Mouse (Mus musculus) ES-E14 (cell line): ENCODE measurements at regions not wholly inside any gene's neighbourhood (a gene's known extent, or its start where the extent isn't known, plus 50 kb on each side); places are given as distances from the start of the nearest gene placed in this dataset.

ENCODE experiments used
- DNase-seq: peaks from one replicate; pipeline ENCODE4 v3.0.0-alpha.2; 2013; ENCODE audit warnings: low read depth, low spot score
- H3K27ac ChIP-seq: 2 replicates; pipeline ENCODE4 v1.5.1; 2012; ENCODE audit warnings: low read depth, mild to moderate bottlenecking, low read length, moderate library complexity, mixed read lengths; ENCODE audit not compliant: poor library complexity, insufficient read depth, severe bottlenecking
- H3K36me3 ChIP-seq: 2 replicates; pipeline ENCODE4 v1.6.1; 2012; ENCODE audit warnings: mild to moderate bottlenecking, low read length, moderate library complexity, mixed read lengths; ENCODE audit not compliant: control insufficient read depth, poor library complexity, insufficient read depth, severe bottlenecking
- H3K4me1 ChIP-seq, 2 experiments: fragments of 150-350 bp in 1 of 2; sonication (generic) in 1 of 2; 2 replicates each; pipeline ENCODE4 v1.6.1; 2012; ENCODE audit warnings: low read length in 2 of 2, mild to moderate bottlenecking in 1 of 2, mixed read lengths in 1 of 2; ENCODE audit not compliant: control insufficient read depth in 2 of 2, insufficient read depth in 2 of 2, poor library complexity in 1 of 2
- H3K4me3 ChIP-seq, 2 experiments: fragments of 150-350 bp in 1 of 2; sonication (generic) in 1 of 2; 2 replicates each; pipeline ENCODE4 v1.5.1; 2012; ENCODE audit warnings: low read length in 2 of 2, low read depth in 1 of 2, mild to moderate bottlenecking in 1 of 2, mixed read lengths in 1 of 2; ENCODE audit not compliant: insufficient read depth in 1 of 2, poor library complexity in 1 of 2, severe bottlenecking in 1 of 2
- H3K9ac ChIP-seq: 2 replicates; pipeline ENCODE4 v1.6.1; 2012; ENCODE audit warnings: low read depth, mild to moderate bottlenecking, low read length, mixed read lengths; ENCODE audit not compliant: poor library complexity, insufficient read depth, severe bottlenecking
- H3K9me3 ChIP-seq: fragments of 150-350 bp; sonication (generic); 2 replicates; pipeline ENCODE4 v1.6.1; 2012; ENCODE audit warnings: low read depth, mild to moderate bottlenecking, low read length; ENCODE audit not compliant: control insufficient read depth, insufficient read depth
- CHD2 ChIP-seq: IDR thresholded peaks from 2 replicates; pipeline ENCODE4 v1.6.1; 2014; ENCODE audit warnings: mild to moderate bottlenecking, low read depth, low read length, inconsistent platforms
- HCFC1 ChIP-seq: IDR thresholded peaks from 2 replicates; pipeline ENCODE4 v1.6.1; 2012; ENCODE audit warnings: low read length, inconsistent platforms, borderline replicate concordance; ENCODE audit not compliant: insufficient read depth
- MAFK ChIP-seq: IDR thresholded peaks from 2 replicates; pipeline ENCODE4 v1.6.1; 2014; ENCODE audit warnings: mild to moderate bottlenecking, low read depth, low read length, inconsistent platforms; ENCODE audit not compliant: insufficient read depth
- ZC3H11A ChIP-seq: IDR thresholded peaks from 2 replicates; pipeline ENCODE4 v1.6.1; 2012; ENCODE audit warnings: low read depth, mild to moderate bottlenecking, inconsistent platforms, low read length, borderline replicate concordance
- ZNF384 ChIP-seq: IDR thresholded peaks from 2 replicates; pipeline ENCODE4 v1.6.1; 2012; ENCODE audit warnings: low read depth, low read length, inconsistent platforms
- in situ Hi-C, 2 experiments: fragments of 600-800 bp; cut with MboI; formaldehyde crosslinking; loops; one replicate each; pipeline ENCODE4 v1.15.1; 2025; ENCODE audit warnings: low sequenced_read_pairs in 2 of 2, inconsistent platforms in 1 of 2; ENCODE audit not compliant: unreplicated experiment in 2 of 2

DNA sequence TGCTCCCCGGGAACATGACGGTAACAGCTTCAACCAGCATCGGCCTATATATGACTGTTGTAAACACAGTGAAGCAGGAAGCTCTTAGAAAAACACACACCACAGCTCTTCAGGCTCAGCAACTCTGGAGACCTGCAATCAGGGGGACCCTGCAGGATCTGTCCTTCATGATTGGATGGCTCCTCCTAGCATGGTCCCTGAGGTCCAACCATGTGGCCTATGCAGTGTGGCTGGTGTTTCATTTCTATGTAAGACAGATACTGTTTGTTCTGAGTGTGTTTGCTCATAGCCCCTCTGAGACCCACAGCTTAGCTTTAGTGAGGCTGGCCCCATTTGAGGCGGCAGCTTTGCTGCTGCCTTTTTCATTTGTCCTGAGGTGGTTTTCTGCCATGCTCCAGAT is 68.8 kb upstream of the Lrpap1 start:
- Histone ChIP-seq H3K4me3 (no peak overlapping the region), H3K9me3 (no peaks in the 10 kb centered on the region), H3K27ac (no peak overlapping the region), H3K9ac (no peak overlapping the region), H3K36me3 (no peaks in the 10 kb centered on the region), H3K4me1 (no peaks in the 10 kb centered on the region)
- no peak for DNase-seq
- in situ Hi-C loops, result no loop called here
- TF ChIP-seq MAFK (no peak), CHD2 (no peak), ZC3H11A (no peak), HCFC1 (no peak), ZNF384 (no peak)

DNA sequence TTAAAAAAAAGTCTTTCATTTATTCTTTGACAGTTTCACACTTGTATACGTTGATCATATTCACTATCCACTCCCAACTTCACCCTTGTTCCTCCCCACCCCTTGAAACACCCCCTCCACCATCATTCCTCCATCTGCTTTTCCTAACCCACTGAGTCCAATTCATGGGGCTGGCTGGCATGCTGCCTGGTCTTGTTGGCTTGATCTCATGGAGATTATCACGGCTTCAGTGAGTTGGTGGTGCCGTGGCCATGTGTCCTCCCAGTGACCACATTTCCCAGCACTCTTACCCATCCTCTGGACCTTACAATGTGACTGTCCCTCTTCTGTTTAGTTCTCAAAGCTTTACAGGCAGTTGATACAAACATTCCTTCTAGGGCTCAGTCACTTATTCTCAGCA is 65.8 kb upstream of the Lrpap1 start:
- Histone ChIP-seq H3K9me3 (no peaks in the 10 kb centered on the region), H3K36me3 (no peaks in the 10 kb centered on the region), H3K4me1 (no peaks in the 10 kb centered on the region), H3K4me3 (no peak overlapping the region), H3K9ac (no peak overlapping the region), H3K27ac (no peak overlapping the region)
- no peak for DNase-seq
- in situ Hi-C loops, result no loop called here
- no peak for TF ChIP-seq CHD2

DNA sequence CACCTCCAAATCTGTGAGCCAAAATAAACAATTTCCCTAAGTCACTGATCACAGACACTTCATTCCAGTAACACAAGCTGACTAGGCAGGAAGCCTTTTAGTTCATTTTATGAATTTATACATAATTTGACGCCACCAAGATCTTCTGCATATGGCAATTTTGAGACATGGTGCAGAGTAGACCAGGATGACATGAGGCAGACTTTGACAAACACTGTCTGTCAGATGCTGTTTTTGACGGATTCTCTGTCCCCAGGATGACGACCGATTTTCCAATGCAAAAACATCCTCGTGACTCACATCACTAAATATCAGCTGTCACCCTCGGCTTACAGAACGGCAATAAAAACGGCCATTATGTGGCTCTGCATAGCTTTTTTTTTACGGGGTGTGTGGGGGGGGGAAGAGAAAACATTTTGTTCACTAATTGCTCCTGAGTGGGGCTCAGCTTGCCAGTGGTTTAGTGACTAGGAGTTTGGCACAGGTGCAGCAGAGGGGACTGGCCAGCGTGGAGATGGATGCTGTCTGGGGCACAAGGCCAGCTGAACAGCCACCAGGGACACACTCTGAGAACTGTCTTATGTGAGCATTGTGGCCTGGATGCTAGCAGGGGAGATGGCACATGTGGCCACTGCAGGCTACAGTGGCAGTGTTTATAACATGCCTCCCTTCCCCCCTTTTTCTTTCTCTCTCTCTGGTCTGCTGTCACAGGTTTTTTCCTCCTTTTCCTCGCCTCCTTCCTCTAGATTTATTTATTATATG is 65.0 kb upstream of the Lrpap1 start:
- H3K27ac ChIP-seq, result no peak overlapping the region
- TF ChIP-seq ZNF384 (no peak), HCFC1 (no peak), ZC3H11A (no peak), MAFK (no peak), CHD2 (no peak)
- H3K4me3 ChIP-seq, result no peak overlapping the region
- DNase-seq, result no peak
- no peaks in the 10 kb centered on the region for H3K36me3 ChIP-seq
- H3K9ac ChIP-seq, result no peak overlapping the region
- no peaks in the 10 kb centered on the region for H3K4me1 ChIP-seq
- in situ Hi-C loops, result no loop called here
- no peaks in the 10 kb centered on the region for H3K9me3 ChIP-seq

DNA sequence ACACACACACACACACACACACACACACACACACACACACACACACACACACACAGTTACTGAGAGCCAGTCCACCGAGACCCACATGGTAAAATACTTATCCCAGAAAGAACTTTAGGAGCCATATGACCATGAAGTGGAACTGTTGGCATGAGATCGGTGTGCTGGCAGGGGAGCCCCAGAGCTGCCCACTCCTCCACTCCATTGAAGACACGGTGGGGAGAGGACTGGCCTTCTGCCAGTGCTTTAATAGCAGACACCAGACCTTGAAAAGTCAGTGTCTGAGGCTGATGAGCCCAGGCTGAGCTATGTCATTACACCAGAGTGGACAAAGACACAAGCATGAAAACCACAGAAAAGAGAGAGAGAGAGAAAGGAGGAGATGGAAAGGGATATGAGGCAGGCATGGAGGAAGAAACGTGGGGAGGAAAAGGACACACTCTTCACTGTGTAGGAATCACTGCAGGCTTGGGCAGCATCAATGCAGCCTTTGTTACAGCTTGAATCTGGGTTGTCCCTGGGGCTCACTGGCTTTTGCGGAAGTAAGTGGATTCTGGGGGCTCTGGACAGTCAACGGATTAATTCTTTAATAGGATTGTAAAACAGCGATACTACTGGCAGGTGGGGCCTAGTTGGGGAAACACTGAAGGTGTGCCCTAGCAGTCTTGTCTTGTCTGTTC is 64.2 kb upstream of the Lrpap1 start:
- DNase-seq, result no peak
- Histone ChIP-seq H3K4me3 (no peak overlapping the region), H3K36me3 (no peaks in the 10 kb centered on the region), H3K9me3 (no peaks in the 10 kb centered on the region), H3K4me1 (no peaks in the 10 kb centered on the region), H3K27ac (no peak overlapping the region), H3K9ac (no peak overlapping the region)
- no peak for TF ChIP-seq MAFK
- TF ChIP-seq HCFC1, result no peak
- TF ChIP-seq CHD2, result no peak
- TF ChIP-seq ZC3H11A, result no peak
- TF ChIP-seq ZNF384, result no peak
- in situ Hi-C loops, result no loop called here

DNA sequence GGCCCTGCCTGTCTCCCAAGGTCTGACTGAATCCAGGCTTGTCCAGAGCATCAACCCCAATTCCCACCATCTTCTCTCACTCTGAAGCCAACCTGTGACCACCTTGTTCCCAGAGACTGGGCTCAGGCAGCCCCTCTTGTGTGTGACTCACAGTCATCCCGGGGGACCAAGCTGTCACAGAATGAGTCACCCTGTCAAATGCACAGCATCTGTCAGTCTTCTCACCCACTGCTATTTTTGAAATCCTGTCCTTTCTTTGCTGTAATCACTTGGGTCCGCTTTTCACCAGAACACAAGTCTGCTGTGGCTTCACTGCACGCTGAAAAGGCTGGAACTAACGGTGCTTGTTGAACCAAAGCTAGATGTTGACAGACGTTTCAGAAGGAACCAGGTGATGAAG is 63.3 kb upstream of the Lrpap1 start:
- H3K9ac ChIP-seq, result no peak overlapping the region
- H3K36me3 ChIP-seq, result no peaks in the 10 kb centered on the region
- no peak for TF ChIP-seq HCFC1
- no peak for TF ChIP-seq CHD2
- no peak for TF ChIP-seq ZC3H11A
- TF ChIP-seq MAFK, result no peak
- no peak for TF ChIP-seq ZNF384
- H3K9me3 ChIP-seq, result no peaks in the 10 kb centered on the region
- no peaks in the 10 kb centered on the region for H3K4me1 ChIP-seq
- no peak for DNase-seq
- in situ Hi-C loops, result no loop called here
- no peak overlapping the region for H3K4me3 ChIP-seq
- no peak overlapping the region for H3K27ac ChIP-seq
